ENCODE assay signal across 9 mouse cellular contexts in the genomic region with DNA sequence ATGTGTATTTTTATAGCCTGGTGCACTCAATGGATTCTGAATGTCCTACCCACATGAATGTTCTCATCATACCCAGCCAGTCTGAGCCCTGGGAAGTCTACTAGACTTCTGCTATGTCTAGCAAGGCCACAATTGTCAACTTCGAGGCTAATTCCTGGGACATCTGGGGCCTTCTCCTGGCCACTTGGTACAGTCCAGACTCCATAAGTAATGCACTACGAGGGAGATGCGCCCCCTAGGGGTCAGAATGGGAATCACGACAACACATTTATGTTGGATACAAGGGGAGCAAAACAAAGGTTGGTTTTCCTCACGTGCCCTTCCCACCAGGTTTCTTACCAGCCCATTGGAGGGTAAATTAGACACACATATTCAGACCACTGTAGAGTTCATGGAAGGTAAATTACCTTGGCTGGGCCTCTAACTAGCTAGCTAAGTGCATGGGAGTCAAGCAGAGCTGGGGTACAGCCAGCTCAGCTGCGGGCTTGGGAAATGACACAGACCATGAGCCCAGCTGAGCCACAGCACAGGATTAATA. TPM values are rescaled to one million over a fixed set of nuclear protein-coding genes. Genes with fewer than 3 reads are reported as not detected.
DNase-seq lines count a peak whose midpoint lies in the region; ATAC-seq and TF ChIP-seq lines count a peak whose summit lies in the region.
"Had no signal": no experiment of that assay in that cellular context is flagged by ENCODE, and none has a peak within 500 bp of the region (broad histone marks: within the 10 kb centered on the region; RNA-seq: fewer than 3 reads in every experiment).

No protein-coding gene starts in this region.

- peak; percentile 43 for DNase-seq in gastrocnemius, adult 2 months
- DNase-seq in gastrocnemius, postnatal 14 days, result no peak
- peak; percentile 60 for DNase-seq in midbrain, embryonic 14.5 days
- DNase-seq in adrenal gland, postnatal 36 days, result peak; percentile 59 to 70
- no peak for DNase-seq in frontal cortex, postnatal 10 days (ENCODE audit: low spot score in 2 of 2)

- no peaks in the 10 kb centered on the region for H3K27me3 ChIP-seq in midbrain, embryonic 14.5 days (ENCODE audit: control insufficient read depth, insufficient read depth, low read length)
- H3K27me3 ChIP-seq in midbrain, embryonic 16.5 days (ENCODE audit: control insufficient read depth, insufficient read depth, low read depth, low read length), result no peaks in the 10 kb centered on the region
- H3K27me3 ChIP-seq: limb, embryonic 12.5 days had no signal

- no peaks in the 10 kb centered on the region for H3K36me3 ChIP-seq in midbrain, embryonic 14.5 days (ENCODE audit: control insufficient read depth, insufficient read depth, low read length)
- H3K36me3 ChIP-seq in midbrain, embryonic 16.5 days (ENCODE audit: control insufficient read depth, insufficient read depth, low read length), result no peaks in the 10 kb centered on the region
- H3K36me3 ChIP-seq: limb, embryonic 12.5 days had no signal

- WGBS in midbrain, embryonic 14.5 days, result 30% methylated on average over 6 of the region's 6 CpGs
- 26% methylated on average over 6 of the region's 6 CpGs for WGBS in midbrain, embryonic 16.5 days

- H3K9ac ChIP-seq in midbrain, embryonic 14.5 days (replicated peaks; ENCODE audit: low read length), result no peak overlapping the region
- H3K9ac ChIP-seq in midbrain, embryonic 16.5 days (ENCODE audit: low read depth, low read length), result no peak overlapping the region
- H3K9ac ChIP-seq: limb, embryonic 12.5 days had no signal

- H3K9me3 ChIP-seq in midbrain, embryonic 14.5 days (ENCODE audit: control insufficient read depth, low read length), result no peaks in the 10 kb centered on the region
- no peaks in the 10 kb centered on the region for H3K9me3 ChIP-seq in midbrain, embryonic 16.5 days (replicated peaks; ENCODE audit: control insufficient read depth, low read length, poor library complexity, severe bottlenecking)
- H3K9me3 ChIP-seq: limb, embryonic 12.5 days had no signal

- no peak for ATAC-seq in midbrain, embryonic 14.5 days (ENCODE audit: low FRiP score, low TSS enrichment)
- no peak for ATAC-seq in midbrain, embryonic 16.5 days
- ATAC-seq in erythroid progenitor cell, adult 5-6 weeks (replicated peaks; ENCODE audit: low FRiP score, poor library complexity, severe bottlenecking), result 0 out of 2 replicates have a peak, but pooled peaks have one; percentile 16
- ATAC-seq in monocyte, adult 5-6 weeks (replicated peaks; ENCODE audit: insufficient number of reproducible peaks, low FRiP score, low TSS enrichment, poor library complexity, severe bottlenecking), result 0 out of 2 replicates have a peak, but pooled peaks have one; percentile 30

- no peak overlapping the region for H3K4me2 ChIP-seq in midbrain, embryonic 14.5 days (ENCODE audit: low read length)
- H3K4me2 ChIP-seq in midbrain, embryonic 16.5 days (ENCODE audit: low read length), result no peak overlapping the region

- H3K27ac ChIP-seq in gastrocnemius, adult 2 months, result no peak overlapping the region
- no peak overlapping the region for H3K27ac ChIP-seq in midbrain, embryonic 14.5 days (replicated peaks; ENCODE audit: low read depth, low read length)
- H3K27ac ChIP-seq in midbrain, embryonic 16.5 days (ENCODE audit: low read length), result no peak overlapping the region
- H3K27ac ChIP-seq: limb, embryonic 12.5 days had no signal

- peak; percentile 65 for TF ChIP-seq CTCF in gastrocnemius, adult 2 months (IDR thresholded peaks at IDR 0.05)

- H3K4me3 ChIP-seq in gastrocnemius, adult 2 months, result no peak overlapping the region
- H3K4me3 ChIP-seq in midbrain, embryonic 14.5 days (replicated peaks; ENCODE audit: low read depth, low read length), result no peak overlapping the region
- H3K4me3 ChIP-seq in midbrain, embryonic 16.5 days (ENCODE audit: low read depth, low read length), result no peak overlapping the region
- H3K4me3 ChIP-seq: limb, embryonic 12.5 days had no signal

- H3K4me1 ChIP-seq in midbrain, embryonic 14.5 days (ENCODE audit: control insufficient read depth, insufficient read depth, low read length), result no peaks in the 10 kb centered on the region
- H3K4me1 ChIP-seq in midbrain, embryonic 16.5 days (ENCODE audit: control insufficient read depth, insufficient read depth, low read length), result no peaks in the 10 kb centered on the region

- intact Hi-C loops in gastrocnemius, adult 2 months (cut with DNase I), result no loop called here
- intact Hi-C loops in gastrocnemius, postnatal 14 days (cut with DNase I; ENCODE audit: low total_unique reads), result no loop called here

RNA-seq across cellular contexts. Expression of a gene that starts 14.0 kb away (rescaled TPM):
- total RNA-seq in gastrocnemius, adult 2 months (2021), result 1 to 10 TPM; 1.2 to 2.2 TPM
- total RNA-seq in gastrocnemius, postnatal 14 days (2021), result 1 to 10 TPM; 1.8 to 2.6 TPM
- polyA plus RNA-seq in midbrain, embryonic 14.5 days (2014; fragmentation: Nextera tagmentation; extraction: Ambion mirVana), result 18.0 and 19.6 TPM in 2 replicates
- polyA plus RNA-seq in midbrain, embryonic 16.5 days (2015; fragmentation: Nextera tagmentation; extraction: Ambion mirVana), result 16.6 and 20.2 TPM in 2 replicates
- total RNA-seq in adrenal gland, postnatal 36 days (2021), result 10 to 100 TPM; 51.6 to 70.4 TPM
- 3.4 TPM in 1 of 2 replicates, not detected in the other for total RNA-seq in erythroid progenitor cell, adult 5-6 weeks (2015; ENCODE audit: low replicate concordance)
- not detected in 2 replicates for total RNA-seq in erythroid progenitor cell, adult 5-6 weeks (2017; ENCODE audit: low replicate concordance)
- total RNA-seq in monocyte, adult 5-6 weeks (2017), result 2.2 to 11.7 TPM (median 5.8 TPM) in 3 replicates

RNA-seq across cellular contexts. Expression of a gene that starts 43.6 kb away (rescaled TPM):
- 10 to 100 TPM; 27.8 to 31.3 TPM for total RNA-seq in gastrocnemius, adult 2 months (2021)
- total RNA-seq in gastrocnemius, postnatal 14 days (2021), result 10 to 100 TPM; 43.4 to 46.2 TPM
- polyA plus RNA-seq in midbrain, embryonic 14.5 days (2014; fragmentation: Nextera tagmentation; extraction: Ambion mirVana), result 54.5 and 63.3 TPM in 2 replicates
- 81.6 and 81.7 TPM in 2 replicates for polyA plus RNA-seq in midbrain, embryonic 16.5 days (2015; fragmentation: Nextera tagmentation; extraction: Ambion mirVana)
- 100 to 1,000 TPM; 131 to 134 TPM for total RNA-seq in adrenal gland, postnatal 36 days (2021)
- 29.2 and 36.9 TPM in 2 replicates for total RNA-seq in erythroid progenitor cell, adult 5-6 weeks (2015; ENCODE audit: low replicate concordance)
- total RNA-seq in erythroid progenitor cell, adult 5-6 weeks (2017; ENCODE audit: low replicate concordance), result 25.0 and 34.1 TPM in 2 replicates
- total RNA-seq in monocyte, adult 5-6 weeks (2017), result 62.2 to 89.0 TPM (median 73.4 TPM) in 3 replicates

Comparison
In these comparisons a context has a peak if more than half of its experiments do, and no peak if none do; other contexts are left out.
1. DNase-seq: peak in gastrocnemius, adult 2 months (single experiment), midbrain, embryonic 14.5 days (single experiment) and adrenal gland, postnatal 36 days (2 of 2); none in gastrocnemius, postnatal 14 days (single experiment) and frontal cortex, postnatal 10 days (0 of 2).
2. ATAC-seq: peak in erythroid progenitor cell, adult 5-6 weeks (single experiment) and monocyte, adult 5-6 weeks (single experiment); none in midbrain, embryonic 14.5 days (single experiment) and midbrain, embryonic 16.5 days (single experiment).